Mouse (Mus musculus): ENCODE measurements at regions not wholly inside any gene's neighbourhood (a gene's known extent, or its start where the extent isn't known, plus 50 kb on each side); places are given as distances from the start of the nearest gene placed in this dataset.

DNA sequence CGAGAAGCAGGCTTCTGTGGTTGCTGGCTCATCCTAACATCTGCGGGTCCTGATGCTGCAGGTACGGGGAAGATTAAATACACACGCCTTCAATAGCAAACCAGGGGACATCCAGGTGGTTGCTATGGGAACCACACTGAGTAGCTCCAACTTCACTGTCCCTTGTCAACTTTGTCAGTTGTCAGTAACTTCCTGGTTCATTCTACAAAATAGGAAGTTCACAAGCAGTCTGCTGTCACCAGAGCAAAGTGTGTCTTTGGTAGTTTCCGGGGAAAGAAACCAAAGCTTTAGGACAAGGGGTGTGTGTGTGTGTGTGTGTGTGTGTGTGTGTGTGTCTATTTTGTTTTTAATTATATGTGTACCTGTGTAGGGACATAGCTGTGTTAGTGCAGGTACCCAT lies 80.5 kb upstream of the Card11 start:
- Histone ChIP-seq H3K9me3 (ENCODE audit: control insufficient read depth, low read length) (no peaks in the 10 kb centered on the region), H3K4me2 (ENCODE audit: low read depth) (no peak overlapping the region), H3K27ac (ENCODE audit: low read depth, low read length) (no peak overlapping the region), H3K36me3 (ENCODE audit: control insufficient read depth, insufficient read depth, low read length) (no peaks in the 10 kb centered on the region), H3K9ac (ENCODE audit: low read length) (no peak overlapping the region), H3K27me3 (ENCODE audit: control insufficient read depth, insufficient read depth, low read length) (no peaks in the 10 kb centered on the region), H3K4me1 (ENCODE audit: control insufficient read depth, insufficient read depth, low read length) (no peaks in the 10 kb centered on the region), H3K4me3 (ENCODE audit: low read depth, low read length) (no peak overlapping the region)
- no peak for ATAC-seq (ENCODE audit: insufficient read depth, low FRiP score, low TSS enrichment)
- WGBS: 85% methylated on average over 5 of the region's 5 CpGs
- DNase-seq (ENCODE audit: low spot score): no peak

DNA sequence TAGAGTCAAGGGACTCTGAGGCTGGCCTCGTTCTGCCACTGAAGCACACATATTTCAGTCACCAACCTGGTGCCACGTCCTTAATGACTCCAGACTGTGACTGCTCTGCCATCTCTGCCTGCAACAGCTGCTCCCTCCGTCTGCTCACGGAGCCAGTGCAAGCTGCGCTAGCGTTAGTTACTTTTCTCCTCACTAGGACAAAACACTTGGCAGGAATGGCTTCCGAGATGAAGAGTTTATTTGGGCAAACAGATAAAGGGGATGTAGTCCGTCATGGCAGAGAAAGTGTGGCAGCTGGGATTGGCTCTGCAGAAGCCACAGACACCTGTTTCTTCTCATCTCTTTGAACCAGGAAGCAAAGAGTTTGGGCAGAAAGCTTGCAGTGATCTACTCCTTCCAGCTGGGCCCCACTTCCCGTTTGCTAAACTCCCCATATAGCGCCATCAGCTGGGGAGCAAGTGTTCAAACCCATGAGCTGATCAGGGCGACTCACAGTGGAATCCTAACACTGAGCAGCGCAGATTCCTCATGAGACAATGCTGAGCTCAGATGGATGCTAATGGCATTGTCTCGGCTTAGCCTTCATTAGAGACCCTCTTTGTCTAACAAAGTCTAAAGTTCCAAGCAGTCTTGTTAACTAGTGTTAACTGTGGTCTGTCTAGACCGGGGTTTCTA lies 83.8 kb upstream of the Card11 start:
- no peak for DNase-seq (ENCODE audit: low spot score)
- H3K36me3 ChIP-seq (ENCODE audit: control insufficient read depth, insufficient read depth, low read length): no peaks in the 10 kb centered on the region
- no peaks in the 10 kb centered on the region for H3K4me1 ChIP-seq (ENCODE audit: control insufficient read depth, insufficient read depth, low read length)
- no peak for ATAC-seq (ENCODE audit: insufficient read depth, low FRiP score, low TSS enrichment)
- no peak overlapping the region for H3K4me2 ChIP-seq (ENCODE audit: low read depth)
- 82% methylated on average over 14 of the region's 14 CpGs for WGBS
- no peaks in the 10 kb centered on the region for H3K27me3 ChIP-seq (ENCODE audit: control insufficient read depth, insufficient read depth, low read length)
- H3K9me3 ChIP-seq (ENCODE audit: control insufficient read depth, low read length): no peaks in the 10 kb centered on the region
- H3K27ac ChIP-seq (ENCODE audit: low read depth, low read length): no peak overlapping the region
- no peak overlapping the region for H3K4me3 ChIP-seq (ENCODE audit: low read depth, low read length)
- H3K9ac ChIP-seq (ENCODE audit: low read length): no peak overlapping the region

DNA sequence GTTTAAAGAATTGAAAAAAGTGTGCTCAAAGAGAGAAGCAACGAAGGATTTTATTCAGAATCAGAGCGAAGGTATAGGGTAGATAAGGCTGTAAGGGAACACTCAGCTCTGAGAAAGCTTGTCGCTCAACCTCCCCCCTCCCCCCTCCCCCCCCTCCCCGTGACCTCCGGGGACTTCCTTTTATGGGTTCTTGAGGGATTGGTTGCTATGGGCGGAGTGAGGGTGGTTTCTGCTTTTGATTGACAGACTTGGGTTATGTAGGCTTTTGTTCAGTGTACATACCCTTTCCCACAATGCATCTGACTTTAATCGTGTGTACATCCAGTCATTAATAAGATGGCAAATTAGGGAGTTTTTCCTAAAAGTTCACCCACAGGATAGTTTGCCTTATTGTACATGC lies 84.4 kb upstream of the Card11 start:
- ATAC-seq (ENCODE audit: insufficient read depth, low FRiP score, low TSS enrichment) (no peak), DNase-seq (ENCODE audit: low spot score) (no peak)
- H3K9ac ChIP-seq (ENCODE audit: low read length): no peak overlapping the region
- no peaks in the 10 kb centered on the region for H3K9me3 ChIP-seq (ENCODE audit: control insufficient read depth, low read length)
- H3K4me3 ChIP-seq (ENCODE audit: low read depth, low read length): no peak overlapping the region
- no peaks in the 10 kb centered on the region for H3K36me3 ChIP-seq (ENCODE audit: control insufficient read depth, insufficient read depth, low read length)
- no peak overlapping the region for H3K4me2 ChIP-seq (ENCODE audit: low read depth)
- no peaks in the 10 kb centered on the region for H3K27me3 ChIP-seq (ENCODE audit: control insufficient read depth, insufficient read depth, low read length)
- H3K27ac ChIP-seq (ENCODE audit: low read depth, low read length): no peak overlapping the region
- no peaks in the 10 kb centered on the region for H3K4me1 ChIP-seq (ENCODE audit: control insufficient read depth, insufficient read depth, low read length)
- 58% methylated on average over 7 of the region's 7 CpGs for WGBS

DNA sequence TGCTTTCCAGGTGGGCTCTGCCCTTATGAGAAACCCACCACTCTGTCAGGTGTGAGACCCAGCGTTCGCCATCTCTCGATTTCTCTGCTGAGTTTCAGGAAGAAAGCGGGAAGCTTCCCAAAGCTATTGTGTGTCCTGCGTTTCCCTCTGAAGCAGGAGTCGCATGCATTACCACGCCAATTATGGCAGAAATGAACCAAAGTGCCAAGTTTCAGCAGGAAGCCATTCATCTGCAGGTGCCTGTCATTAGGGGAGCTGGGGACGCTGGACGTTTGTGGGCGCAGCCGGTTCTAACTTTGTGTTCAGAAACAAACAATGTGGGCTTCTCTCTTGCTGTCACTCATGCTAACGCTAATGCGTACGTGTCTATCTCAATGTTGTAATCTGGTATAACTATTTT lies 91.3 kb upstream of the Card11 start:
- no peak for ATAC-seq (ENCODE audit: insufficient read depth, low FRiP score, low TSS enrichment)
- no peaks in the 10 kb centered on the region for H3K9me3 ChIP-seq (ENCODE audit: control insufficient read depth, low read length)
- no peak for DNase-seq (ENCODE audit: low spot score)
- H3K27ac ChIP-seq (ENCODE audit: low read depth, low read length): no peak overlapping the region
- H3K27me3 ChIP-seq (ENCODE audit: control insufficient read depth, insufficient read depth, low read length): no peaks in the 10 kb centered on the region
- WGBS: 61% methylated on average over 14 of the region's 14 CpGs
- no peak overlapping the region for H3K4me3 ChIP-seq (ENCODE audit: low read depth, low read length)
- no peaks in the 10 kb centered on the region for H3K36me3 ChIP-seq (ENCODE audit: control insufficient read depth, insufficient read depth, low read length)
- no peak overlapping the region for H3K9ac ChIP-seq (ENCODE audit: low read length)
- H3K4me2 ChIP-seq (ENCODE audit: low read depth): no peak overlapping the region
- no peaks in the 10 kb centered on the region for H3K4me1 ChIP-seq (ENCODE audit: control insufficient read depth, insufficient read depth, low read length)

DNA sequence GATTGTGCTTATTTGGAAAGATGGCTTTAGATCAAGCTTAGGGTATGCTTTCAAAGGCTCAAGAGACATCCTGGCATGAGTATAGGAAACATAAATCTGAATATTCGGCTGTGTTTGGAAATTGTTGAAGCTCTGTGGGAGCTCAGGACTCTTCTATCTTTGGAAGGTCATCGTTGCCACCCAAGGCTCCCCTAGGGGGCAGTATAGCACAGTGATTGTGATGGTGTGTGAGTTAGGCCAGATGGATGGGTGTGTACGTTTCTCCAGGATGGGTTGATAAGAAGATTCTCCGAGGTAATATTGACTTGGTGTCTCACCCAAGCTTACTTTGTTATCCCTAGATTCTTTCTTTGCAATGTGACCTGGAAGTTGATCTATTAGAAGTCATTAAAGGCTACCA lies 93.3 kb upstream of the Card11 start:
- ATAC-seq (ENCODE audit: insufficient read depth, low FRiP score, low TSS enrichment): no peak
- Histone ChIP-seq H3K36me3 (ENCODE audit: control insufficient read depth, insufficient read depth, low read length) (no peaks in the 10 kb centered on the region), H3K4me1 (ENCODE audit: control insufficient read depth, insufficient read depth, low read length) (no peaks in the 10 kb centered on the region), H3K9me3 (ENCODE audit: control insufficient read depth, low read length) (no peaks in the 10 kb centered on the region), H3K27me3 (ENCODE audit: control insufficient read depth, insufficient read depth, low read length) (no peaks in the 10 kb centered on the region), H3K4me3 (ENCODE audit: low read depth, low read length) (no peak overlapping the region), H3K27ac (ENCODE audit: low read depth, low read length) (no peak overlapping the region), H3K4me2 (ENCODE audit: low read depth) (no peak overlapping the region), H3K9ac (ENCODE audit: low read length) (no peak overlapping the region)
- 66% methylated on average over 4 of the region's 4 CpGs for WGBS
- DNase-seq (ENCODE audit: low spot score): peak; percentile 43

DNA sequence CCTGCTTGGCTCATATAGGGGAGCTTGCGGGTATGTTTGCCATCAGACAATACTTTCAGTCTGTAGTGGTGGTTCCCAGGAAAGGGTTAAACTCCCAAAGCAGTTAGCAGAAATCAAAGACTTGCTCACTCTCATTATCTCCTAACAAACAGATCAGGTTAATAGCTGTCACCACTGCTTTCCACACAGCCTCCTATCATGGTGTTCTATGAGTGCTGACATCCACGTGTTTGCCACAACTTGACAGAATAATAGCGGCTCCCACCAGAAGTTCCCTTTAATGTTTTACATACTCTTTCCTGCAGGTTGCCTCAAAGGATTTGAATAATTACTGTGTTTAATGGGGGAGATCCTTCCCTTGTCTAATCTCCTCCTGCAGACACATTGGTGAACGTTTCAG lies 97.5 kb upstream of the Card11 start:
- Histone ChIP-seq H3K4me2 (ENCODE audit: low read depth) (no peak overlapping the region), H3K4me1 (ENCODE audit: control insufficient read depth, insufficient read depth, low read length) (no peaks in the 10 kb centered on the region), H3K9me3 (ENCODE audit: control insufficient read depth, low read length) (no peaks in the 10 kb centered on the region), H3K36me3 (ENCODE audit: control insufficient read depth, insufficient read depth, low read length) (no peaks in the 10 kb centered on the region), H3K4me3 (ENCODE audit: low read depth, low read length) (no peak overlapping the region), H3K27ac (ENCODE audit: low read depth, low read length) (no peak overlapping the region), H3K27me3 (ENCODE audit: control insufficient read depth, insufficient read depth, low read length) (no peaks in the 10 kb centered on the region), H3K9ac (ENCODE audit: low read length) (no peak overlapping the region)
- ATAC-seq (ENCODE audit: insufficient read depth, low FRiP score, low TSS enrichment) (no peak), DNase-seq (ENCODE audit: low spot score) (no peak)
- 77% methylated on average over 4 of the region's 4 CpGs for whole genome bisulfite sequencing

DNA sequence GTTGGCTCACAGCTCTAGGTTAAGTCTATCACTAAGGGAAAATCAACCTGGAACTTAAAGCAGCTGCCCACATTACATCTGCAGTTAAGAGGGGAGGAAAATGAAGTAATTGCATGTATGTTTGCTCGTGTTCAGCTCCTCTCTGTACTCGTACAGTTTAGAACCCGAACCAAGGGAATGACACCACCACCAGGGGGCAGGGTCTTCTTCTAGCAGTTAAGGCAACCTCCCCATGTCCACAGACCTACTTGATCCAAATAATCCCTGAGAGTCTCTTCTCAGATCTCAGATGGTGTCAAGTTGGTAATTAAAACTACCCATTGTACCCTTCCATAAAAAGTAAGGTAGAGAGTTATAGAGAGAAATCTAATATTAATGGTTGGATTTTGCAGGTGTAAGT lies 111.3 kb upstream of the Card11 start:
- no peaks in the 10 kb centered on the region for H3K9me3 ChIP-seq (ENCODE audit: control insufficient read depth, low read length)
- 88% methylated on average over 3 of the region's 3 CpGs for WGBS
- no peak for DNase-seq (ENCODE audit: low spot score)

DNA sequence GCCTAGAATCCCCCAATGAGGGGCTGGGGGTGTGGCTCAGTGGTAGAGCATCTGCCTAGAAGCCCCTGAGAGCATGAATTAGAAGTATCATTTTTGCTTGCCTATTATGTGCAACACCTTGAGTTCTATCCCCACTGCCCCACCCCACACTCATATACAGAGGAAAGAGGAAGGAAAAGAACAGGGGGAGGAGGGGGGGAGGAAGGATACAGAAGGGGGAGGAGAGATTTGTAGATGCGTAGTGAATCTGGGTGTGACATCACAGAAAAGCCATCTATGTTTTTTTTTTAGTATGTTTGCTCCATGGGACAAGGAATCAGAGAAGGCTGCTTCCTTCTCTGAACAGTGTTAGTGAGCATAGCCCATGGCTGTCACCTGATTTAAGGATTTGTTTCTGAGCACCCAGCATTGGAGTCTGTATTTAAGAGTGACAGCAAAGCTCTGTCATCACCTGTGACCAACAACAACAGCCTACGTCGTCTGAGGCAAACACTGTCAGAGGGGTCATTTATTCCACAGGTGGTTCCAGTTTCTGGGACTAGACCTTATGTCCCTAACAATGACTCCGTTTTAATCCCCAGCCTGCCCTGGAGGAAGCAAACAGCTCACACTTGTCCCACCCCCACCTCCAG lies 115.0 kb upstream of the Card11 start:
- no peak overlapping the region for H3K27ac ChIP-seq (ENCODE audit: low read depth, low read length)
- no peak overlapping the region for H3K4me3 ChIP-seq (ENCODE audit: low read depth, low read length)
- no peak for DNase-seq (ENCODE audit: low spot score)
- no peak overlapping the region for H3K9ac ChIP-seq (ENCODE audit: low read length)
- WGBS: 72% methylated on average over 4 of the region's 4 CpGs
- no peaks in the 10 kb centered on the region for H3K9me3 ChIP-seq (ENCODE audit: control insufficient read depth, low read length)
- H3K27me3 ChIP-seq (ENCODE audit: control insufficient read depth, insufficient read depth, low read length): no peaks in the 10 kb centered on the region
- no peak for ATAC-seq (ENCODE audit: insufficient read depth, low FRiP score, low TSS enrichment)
- no peaks in the 10 kb centered on the region for H3K36me3 ChIP-seq (ENCODE audit: control insufficient read depth, insufficient read depth, low read length)
- no peaks in the 10 kb centered on the region for H3K4me1 ChIP-seq (ENCODE audit: control insufficient read depth, insufficient read depth, low read length)
- H3K4me2 ChIP-seq (ENCODE audit: low read depth): no peak overlapping the region

More for the DNA sequence above, 111.3 kb upstream of the Card11 start:
- H3K27me3 ChIP-seq (ENCODE audit: control insufficient read depth, insufficient read depth, low read length): no peaks in the 10 kb centered on the region
- H3K4me3 ChIP-seq (ENCODE audit: low read depth, low read length): no peak overlapping the region
- H3K36me3 ChIP-seq (ENCODE audit: control insufficient read depth, insufficient read depth, low read length): no peaks in the 10 kb centered on the region
- no peak overlapping the region for H3K9ac ChIP-seq (ENCODE audit: low read length)
- ATAC-seq (ENCODE audit: insufficient read depth, low FRiP score, low TSS enrichment): no peak
- no peak overlapping the region for H3K4me2 ChIP-seq (ENCODE audit: low read depth)
- H3K4me1 ChIP-seq (ENCODE audit: control insufficient read depth, insufficient read depth, low read length): peaks cover 10% of the 10 kb centered on the region
- no peak overlapping the region for H3K27ac ChIP-seq (ENCODE audit: low read depth, low read length)

DNA sequence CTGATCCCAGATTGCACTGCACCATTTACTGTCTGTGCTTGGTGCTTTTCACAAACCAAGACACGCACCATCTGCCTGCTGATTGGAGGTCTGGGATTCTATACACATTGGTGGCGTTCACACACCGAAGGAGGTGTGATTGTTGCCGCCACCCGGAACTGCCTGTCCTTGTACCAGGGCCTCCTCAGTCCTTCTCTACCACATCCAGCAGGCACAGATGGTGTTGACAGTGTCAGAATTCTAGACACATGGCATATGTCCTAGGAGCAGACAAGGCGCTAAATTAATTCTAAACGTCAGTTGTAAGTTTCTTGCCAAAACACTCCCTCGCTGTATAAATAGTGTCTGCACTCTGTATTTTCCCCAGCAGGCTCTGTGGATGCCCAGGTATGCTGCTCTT lies 115.6 kb upstream of the Card11 start:
- Histone ChIP-seq H3K4me3 (ENCODE audit: low read depth, low read length) (no peak overlapping the region), H3K27ac (ENCODE audit: low read depth, low read length) (no peak overlapping the region), H3K27me3 (ENCODE audit: control insufficient read depth, insufficient read depth, low read length) (no peaks in the 10 kb centered on the region), H3K36me3 (ENCODE audit: control insufficient read depth, insufficient read depth, low read length) (no peaks in the 10 kb centered on the region), H3K4me2 (ENCODE audit: low read depth) (no peak overlapping the region), H3K4me1 (ENCODE audit: control insufficient read depth, insufficient read depth, low read length) (no peaks in the 10 kb centered on the region), H3K9me3 (ENCODE audit: control insufficient read depth, low read length) (no peaks in the 10 kb centered on the region), H3K9ac (ENCODE audit: low read length) (no peak overlapping the region)
- no peak for DNase-seq (ENCODE audit: low spot score)
- ATAC-seq (ENCODE audit: insufficient read depth, low FRiP score, low TSS enrichment): no peak
- WGBS: 79% methylated on average over 8 of the region's 8 CpGs

All from neural tube, embryonic 11.5 days (tissue).